Mouse (Mus musculus): ENCODE results near the gene Gm15130.

DNA sequence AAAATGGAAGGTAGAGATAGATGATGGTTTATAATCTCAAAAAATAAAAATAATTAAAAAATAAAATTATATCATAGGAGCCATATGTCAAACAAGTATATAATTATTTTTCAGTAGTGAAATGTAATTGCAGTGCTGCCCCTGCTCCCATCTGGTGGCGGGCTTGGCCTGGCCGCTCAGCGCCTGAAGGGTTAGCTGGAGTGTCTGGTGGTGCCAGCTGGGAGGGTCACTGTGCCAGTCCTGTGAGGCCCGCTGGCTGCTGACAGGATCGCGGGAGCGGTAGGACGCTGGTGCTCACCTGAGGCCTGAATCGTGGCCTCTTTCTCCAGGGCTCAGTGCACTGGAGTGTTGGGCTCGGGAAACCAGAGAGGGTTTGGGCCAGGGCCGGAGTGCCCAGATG lies 29.3 kb upstream of the Gm15130 start:
- no peak for TF ChIP-seq POLR2AphosphoS2 (IDR thresholded peaks at IDR 0.05; ENCODE audit: insufficient read length, low read depth)
- TF ChIP-seq TCF12 (IDR thresholded peaks at IDR 0.05; ENCODE audit: insufficient read depth, poor library complexity, severe bottlenecking), result no peak
- TF ChIP-seq E2F4 (IDR thresholded peaks at IDR 0.05; ENCODE audit: insufficient read depth), result no peak
- no peak for TF ChIP-seq POLR2A (IDR thresholded peaks at IDR 0.05; ENCODE audit: insufficient read length, low read depth)
- no peak for TF ChIP-seq USF1 (IDR thresholded peaks at IDR 0.05; ENCODE audit: low read depth)

Data from myocyte (in vitro differentiated cells).